Mouse (Mus musculus) kidney, adult 2 months (tissue): ENCODE measurements at regions not wholly inside any gene's neighbourhood (a gene's known extent, or its start where the extent isn't known, plus 50 kb on each side); places are given as distances from the start of the nearest gene placed in this dataset.

Experiments used
- CTCF ChIP-seq: fragments of 200-500 bp; conservative IDR thresholded peaks from 2 replicates; pipeline ENCODE4 v1.5.1; 2011; ENCODE audit warnings: low read depth, mild to moderate bottlenecking, control low read depth, low read length, moderate library complexity, mixed read lengths; ENCODE audit not compliant: insufficient read depth, insufficient read length
- POLR2A ChIP-seq: fragments of 200-500 bp; IDR thresholded peaks from one replicate; pipeline ENCODE4 v1.6.1; 2011; ENCODE audit warnings: low read depth, low read length, control low read depth

- TF ChIP-seq CTCF (0 out of 2 replicates have a peak, but pooled peaks have one; percentile 11), POLR2A (no peak)
Observed at GRCm38 (mm10) chr5:50476985-50477384, 418.2 kb upstream of the Adgra3 start.
